ENCODE assay signal across 8 mouse cellular contexts in the genomic region with DNA sequence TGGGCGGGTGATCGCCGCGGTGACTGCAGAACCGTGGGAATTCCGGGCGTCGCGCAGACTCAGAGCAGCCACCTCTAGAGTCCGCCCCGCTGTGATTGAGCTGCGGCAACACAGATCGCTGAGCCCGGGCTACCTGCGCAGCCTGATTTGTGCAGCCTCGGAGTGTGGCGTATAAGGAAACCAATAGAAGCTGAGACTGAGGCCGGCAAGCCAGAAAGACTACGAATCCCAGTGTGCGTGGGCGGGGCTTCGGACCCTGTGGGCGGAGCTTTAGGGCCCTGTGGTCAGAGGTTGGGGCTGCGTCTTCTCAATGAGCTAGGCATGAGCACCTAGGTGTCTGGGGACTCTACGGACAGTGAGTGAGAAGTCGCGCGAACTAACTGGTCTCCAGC. TPM values are rescaled to one million over a fixed set of nuclear protein-coding genes. Genes with fewer than 3 reads are reported as not detected.
A peak's percentile ranks its signal among the peaks of the same experiment; 100 is the strongest.
DNase-seq lines count a peak whose midpoint lies in the region; ATAC-seq and TF ChIP-seq lines count a peak whose summit lies in the region.

A gene (minus strand): TSS at position 182 of the 392 bp plus-strand sequence.

- H3K9me3 ChIP-seq in erythroblast, embryonic 14.5 days (ENCODE audit: control insufficient read depth, low read length) = no peaks in the 10 kb centered on the region
- no peaks in the 10 kb centered on the region for H3K9me3 ChIP-seq in heart, embryonic 12.5 days (replicated peaks)
- H3K9me3 ChIP-seq in kidney, postnatal 0 days (replicated peaks; ENCODE audit: low read length) = no peaks in the 10 kb centered on the region
- no peaks in the 10 kb centered on the region for H3K9me3 ChIP-seq in liver, embryonic 11.5 days (ENCODE audit: control insufficient read depth, low read length)
- no peaks in the 10 kb centered on the region for H3K9me3 ChIP-seq in stomach, embryonic 14.5 days (ENCODE audit: control insufficient read depth, low read depth, low read length)

- H3K27ac ChIP-seq in heart, embryonic 12.5 days (ENCODE audit: poor library complexity, severe bottlenecking) = peak within 1 kb of the TSS; percentile 80
- H3K27ac ChIP-seq in kidney, postnatal 0 days = peak within 1 kb of the TSS; percentile 28; the same call in 1 of the 2 replicates
- no peak within 1 kb of the TSS for H3K27ac ChIP-seq in liver, embryonic 11.5 days (ENCODE audit: low read depth, low read length)
- H3K27ac ChIP-seq in stomach, embryonic 14.5 days (ENCODE audit: low read length) = no peak within 1 kb of the TSS

- peak within 1 kb of the TSS; percentile 78 for H3K9ac ChIP-seq in heart, embryonic 12.5 days
- H3K9ac ChIP-seq in kidney, postnatal 0 days (ENCODE audit: low read depth, low read length) = peak within 1 kb of the TSS; percentile 71
- H3K9ac ChIP-seq in liver, embryonic 11.5 days (ENCODE audit: low read depth, low read length) = peak within 1 kb of the TSS; percentile 49
- H3K9ac ChIP-seq in stomach, embryonic 14.5 days (replicated peaks; ENCODE audit: low read depth, low read length) = peak within 1 kb of the TSS; percentile 39; the same call in 1 of the 2 replicates

- peak; percentile 30; the same call in 1 of the 2 replicates for TF ChIP-seq POLR2A in brain, embryonic 14.5 days (IDR thresholded peaks at IDR 0.05; ENCODE audit: borderline replicate concordance, extremely low read depth, insufficient read depth, insufficient read length, poor library complexity, severe bottlenecking)

- H3K4me3 ChIP-seq in C2C12 (ENCODE audit: insufficient read depth, poor library complexity, severe bottlenecking) = peak within 1 kb of the TSS; percentile 63
- peak within 1 kb of the TSS; percentile 88 for H3K4me3 ChIP-seq in erythroblast, embryonic 14.5 days (replicated peaks)
- H3K4me3 ChIP-seq in heart, embryonic 12.5 days = peak within 1 kb of the TSS; percentile 77
- H3K4me3 ChIP-seq in kidney, postnatal 0 days (replicated peaks; ENCODE audit: low read depth, low read length) = peak within 1 kb of the TSS; percentile 51
- peak within 1 kb of the TSS; percentile 63 for H3K4me3 ChIP-seq in liver, embryonic 11.5 days (ENCODE audit: low read depth, low read length)
- H3K4me3 ChIP-seq in stomach, embryonic 14.5 days (ENCODE audit: low read depth, low read length) = peak within 1 kb of the TSS; percentile 57

- peaks cover 61% of the 10 kb centered on the region for H3K4me1 ChIP-seq in erythroblast, embryonic 14.5 days (ENCODE audit: control insufficient read depth)
- H3K4me1 ChIP-seq in heart, embryonic 12.5 days (replicated peaks) = peaks cover 19% of the 10 kb centered on the region
- no peaks in the 10 kb centered on the region for H3K4me1 ChIP-seq in kidney, postnatal 0 days (replicated peaks; ENCODE audit: insufficient read depth, low read length)
- peaks cover 21% of the 10 kb centered on the region for H3K4me1 ChIP-seq in liver, embryonic 11.5 days (replicated peaks; ENCODE audit: control insufficient read depth, insufficient read depth, low read length)
- no peaks in the 10 kb centered on the region for H3K4me1 ChIP-seq in stomach, embryonic 14.5 days (ENCODE audit: control insufficient read depth, insufficient read depth, low read length)

- H3K79me2 ChIP-seq in C2C12 (ENCODE audit: control insufficient read depth, insufficient read depth) = peaks cover 34% of the 10 kb centered on the region

- peaks cover 1% of the 10 kb centered on the region for H3K79me3 ChIP-seq in C2C12 (ENCODE audit: low read depth)

- ATAC-seq in heart, embryonic 12.5 days (ENCODE audit: insufficient number of reproducible peaks, low FRiP score) = peak; percentile 98
- peak; percentile 100 for ATAC-seq in kidney, postnatal 0 days (replicated peaks; ENCODE audit: low FRiP score, low read depth)
- ATAC-seq in liver, embryonic 11.5 days (replicated peaks; ENCODE audit: low FRiP score) = peak; percentile 99
- peak; percentile 99 for ATAC-seq in stomach, embryonic 14.5 days (ENCODE audit: insufficient number of reproducible peaks, insufficient read depth, low FRiP score, low read depth)

- H3K36me3 ChIP-seq in C2C12 (ENCODE audit: control insufficient read depth, insufficient read depth) = no peaks in the 10 kb centered on the region
- H3K36me3 ChIP-seq in erythroblast, embryonic 14.5 days (ENCODE audit: control insufficient read depth) = no peaks in the 10 kb centered on the region; the same call in 1 of the 2 replicates
- no peaks in the 10 kb centered on the region for H3K36me3 ChIP-seq in heart, embryonic 12.5 days
- H3K36me3 ChIP-seq in kidney, postnatal 0 days (ENCODE audit: insufficient read depth, low read length) = no peaks in the 10 kb centered on the region
- H3K36me3 ChIP-seq in liver, embryonic 11.5 days (ENCODE audit: control insufficient read depth, insufficient read depth, low read length) = no peaks in the 10 kb centered on the region
- no peaks in the 10 kb centered on the region for H3K36me3 ChIP-seq in stomach, embryonic 14.5 days (ENCODE audit: control insufficient read depth, insufficient read depth, low read length)

- DNase-seq in brain, embryonic 14.5 days (ENCODE audit: low read depth) = peak; percentile 99
- peak; percentile 99 for DNase-seq in kidney, postnatal 0 days (ENCODE audit: low spot score)
- DNase-seq in liver, embryonic 11.5 days (ENCODE audit: low spot score) = peak; percentile 91
- peak; percentile 94 for DNase-seq in naive thymus-derived CD4-positive, alpha-beta T cell, adult 2 months (ENCODE audit: low read depth)

- WGBS in heart, embryonic 12.5 days = under 1% methylated on average over 28 of the region's 28 CpGs
- WGBS in kidney, postnatal 0 days = under 1% methylated on average over 28 of the region's 28 CpGs
- 0% methylated on average over 28 of the region's 28 CpGs for WGBS in liver, embryonic 11.5 days
- under 1% methylated on average over 28 of the region's 28 CpGs for WGBS in stomach, embryonic 14.5 days

- H3K27me3 ChIP-seq in C2C12 (ENCODE audit: control insufficient read depth, insufficient read depth, insufficient read length) = no peaks in the 10 kb centered on the region
- peaks cover 2% of the 10 kb centered on the region; the same call in 1 of the 2 replicates for H3K27me3 ChIP-seq in erythroblast, embryonic 14.5 days (ENCODE audit: control insufficient read depth)
- H3K27me3 ChIP-seq in heart, embryonic 12.5 days (replicated peaks) = no peaks in the 10 kb centered on the region
- no peaks in the 10 kb centered on the region for H3K27me3 ChIP-seq in kidney, postnatal 0 days (ENCODE audit: insufficient read depth, low read length)
- H3K27me3 ChIP-seq in liver, embryonic 11.5 days (replicated peaks; ENCODE audit: control insufficient read depth, insufficient read depth, low read length) = no peaks in the 10 kb centered on the region
- H3K27me3 ChIP-seq in stomach, embryonic 14.5 days (ENCODE audit: control insufficient read depth, insufficient read depth, low read length) = no peaks in the 10 kb centered on the region

- H3K4me2 ChIP-seq in heart, embryonic 12.5 days = peak within 1 kb of the TSS; percentile 74
- peak within 1 kb of the TSS; percentile 65 for H3K4me2 ChIP-seq in kidney, postnatal 0 days (ENCODE audit: low read length)
- peak within 1 kb of the TSS; percentile 88 for H3K4me2 ChIP-seq in liver, embryonic 11.5 days
- peak within 1 kb of the TSS; percentile 52 for H3K4me2 ChIP-seq in stomach, embryonic 14.5 days (replicated peaks; ENCODE audit: low read depth, low read length)

- no peak for TF ChIP-seq CTCF in C2C12 (IDR thresholded peaks at IDR 0.05; ENCODE audit: control insufficient read depth, insufficient read depth, insufficient read length)
- no peak for TF ChIP-seq CTCF in brain, embryonic 14.5 days (IDR thresholded peaks at IDR 0.05; ENCODE audit: borderline replicate concordance, extremely low read depth, insufficient read depth, insufficient read length)
- TF ChIP-seq CTCF in kidney, postnatal 0 days (IDR thresholded peaks at IDR 0.05; ENCODE audit: low read depth) = no peak

- peak within 1 kb of the TSS; percentile 60 for H3ac ChIP-seq in C2C12 (ENCODE audit: control insufficient read depth, insufficient read length, low read depth)

TF ChIP-seq in C2C12, 6 proteins besides CTCF, POLR2A, EP300 and RAD21:
- TF ChIP-seq FOSL1 (IDR thresholded peaks at IDR 0.05; ENCODE audit: insufficient read depth, low read length, poor library complexity, severe bottlenecking) = no peak
- TF ChIP-seq MYOG (IDR thresholded peaks at IDR 0.05; ENCODE audit: control insufficient read depth, extremely low read depth, insufficient read length) = no peak
- TF ChIP-seq USF1 (IDR thresholded peaks at IDR 0.05; ENCODE audit: low read depth) = no peak
- no peak for TF ChIP-seq MYOD1 (IDR thresholded peaks at IDR 0.05; ENCODE audit: control insufficient read depth, insufficient read length, low read depth)
- TF ChIP-seq CEBPB (IDR thresholded peaks at IDR 0.05; ENCODE audit: low read depth) = no peak
- TF ChIP-seq MAX (IDR thresholded peaks at IDR 0.05) = no peak

RNA-seq across cellular contexts. Expression of the gene that starts here (rescaled TPM):
- polyA plus RNA-seq in C2C12 (2012; fragmentation: generic; extraction: Trizol) = 56.9 TPM
- 47.2 and 61.8 TPM in 2 replicates for polyA plus RNA-seq in brain, embryonic 14.5 days (2012; rRNA removed)
- polyA plus RNA-seq in erythroblast, embryonic 14.5 days (2012) = 3.7 and 4.8 TPM in 2 replicates
- 126 and 127 TPM in 2 replicates for polyA plus RNA-seq in heart, embryonic 12.5 days (2016; fragmentation: Nextera tagmentation; extraction: Ambion mirVana)
- 286 and 302 TPM in 2 replicates for polyA plus RNA-seq in kidney, postnatal 0 days (2015; fragmentation: Nextera tagmentation; extraction: Ambion mirVana)
- polyA plus RNA-seq in liver, embryonic 11.5 days (2014; fragmentation: Nextera tagmentation; extraction: Ambion mirVana) = 59.5 and 65.8 TPM in 2 replicates
- polyA plus RNA-seq in stomach, embryonic 14.5 days (2014; fragmentation: Nextera tagmentation; extraction: Ambion mirVana) = 84.7 and 90.1 TPM in 2 replicates

Comparison
In these comparisons a context has a peak if more than half of its experiments do, and no peak if none do; other contexts are left out.
1. H3K27ac ChIP-seq: peak in heart, embryonic 12.5 days (single experiment) and kidney, postnatal 0 days (single experiment); none in liver, embryonic 11.5 days (single experiment) and stomach, embryonic 14.5 days (single experiment).
2. Peak in every context shown above with its lines, with median percentiles within 50 percentile points of each other: H3K4me3 ChIP-seq, DNase-seq, ATAC-seq, H3K4me2 ChIP-seq and H3K9ac ChIP-seq.